Mouse (Mus musculus): ENCODE measurements around the gene Ddx43. TPM values are rescaled to one million over a fixed set of nuclear protein-coding genes. Genes with fewer than 3 reads are reported as not detected.

Ddx43 gene
- polyA plus RNA-seq, 1 experiment from 2014 or later, result 0.15 TPM

- H3K9ac ChIP-seq (ENCODE audit: low read length), result peak within 1 kb of the TSS; percentile 92
- H3K9me3 ChIP-seq (replicated peaks; ENCODE audit: control insufficient read depth, low read length), result no peaks in the 10 kb centered on the region
- peak within 1 kb of the TSS; percentile 81 for H3K4me3 ChIP-seq (replicated peaks; ENCODE audit: low read length)
- H3K27ac ChIP-seq (ENCODE audit: low read length), result peak within 1 kb of the TSS; percentile 90
- under 1% methylated on average over 96 of the region's 96 CpGs for WGBS
- peak within 1 kb of the TSS; percentile 66 for H3K4me2 ChIP-seq (ENCODE audit: low read depth, low read length)
- H3K27me3 ChIP-seq (ENCODE audit: control insufficient read depth, insufficient read depth, low read length), result no peaks in the 10 kb centered on the region; the same call in 1 of the 2 replicates
- H3K36me3 ChIP-seq (ENCODE audit: control insufficient read depth, insufficient read depth, low read length), result peaks cover 4% of the 10 kb centered on the region; the same call in 1 of the 2 replicates
- peak; percentile 97 for ATAC-seq (ENCODE audit: insufficient read depth, low FRiP score)
- H3K4me1 ChIP-seq (ENCODE audit: control insufficient read depth, insufficient read depth, low read length), result peaks cover 11% of the 10 kb centered on the region
Observed at GRCm38 (mm10) chr9:78447973-78448873, 52.6 kb downstream of the Ddx43 start, which contains the start of the genes Mto1 and Gm17324. Gene Mto1, plus strand, starts transcription at chr9:78448208. Gene Gm17324, minus strand, starts transcription at chr9:78448786.

- Histone ChIP-seq H3K9ac (ENCODE audit: low read length) (no peak overlapping the region), H3K36me3 (ENCODE audit: control insufficient read depth, insufficient read depth, low read length) (peaks cover 6% of the 10 kb centered on the region; the same call in 1 of the 2 replicates), H3K27me3 (ENCODE audit: control insufficient read depth, insufficient read depth, low read length) (no peaks in the 10 kb centered on the region), H3K4me2 (ENCODE audit: low read depth, low read length) (no peak overlapping the region), H3K4me1 (ENCODE audit: control insufficient read depth, insufficient read depth, low read length) (peaks cover 10% of the 10 kb centered on the region), H3K27ac (ENCODE audit: low read length) (no peak overlapping the region), H3K4me3 (replicated peaks; ENCODE audit: low read length) (no peak overlapping the region), H3K9me3 (replicated peaks; ENCODE audit: control insufficient read depth, low read length) (no peaks in the 10 kb centered on the region)
- whole genome bisulfite sequencing, result 76% methylated on average over 5 of the region's 5 CpGs
- ATAC-seq (ENCODE audit: insufficient read depth, low FRiP score), result no peak
Observed at GRCm38 (mm10) chr9:78450404-78450803, 54.8 kb downstream of the Ddx43 start.

GRCm38 (mm10) chr9:78451382-78451781, 55.8 kb downstream of the Ddx43 start:
- Histone ChIP-seq H3K4me1 (ENCODE audit: control insufficient read depth, insufficient read depth, low read length) (peaks cover 10% of the 10 kb centered on the region), H3K9ac (ENCODE audit: low read length) (no peak overlapping the region), H3K27ac (ENCODE audit: low read length) (no peak overlapping the region), H3K9me3 (replicated peaks; ENCODE audit: control insufficient read depth, low read length) (no peaks in the 10 kb centered on the region), H3K4me2 (ENCODE audit: low read depth, low read length) (no peak overlapping the region), H3K4me3 (replicated peaks; ENCODE audit: low read length) (no peak overlapping the region), H3K27me3 (ENCODE audit: control insufficient read depth, insufficient read depth, low read length) (no peaks in the 10 kb centered on the region), H3K36me3 (ENCODE audit: control insufficient read depth, insufficient read depth, low read length) (peaks cover 6% of the 10 kb centered on the region; the same call in 1 of the 2 replicates)
- WGBS, result 78% methylated on average over 4 of the region's 4 CpGs
- no peak for ATAC-seq (ENCODE audit: insufficient read depth, low FRiP score)

- H3K9ac ChIP-seq (ENCODE audit: low read length), result no peak overlapping the region
- H3K9me3 ChIP-seq (replicated peaks; ENCODE audit: control insufficient read depth, low read length), result no peaks in the 10 kb centered on the region
- H3K27me3 ChIP-seq (ENCODE audit: control insufficient read depth, insufficient read depth, low read length), result no peaks in the 10 kb centered on the region
- 86% methylated on average over 8 of the region's 8 CpGs for WGBS
- ATAC-seq (ENCODE audit: insufficient read depth, low FRiP score), result no peak
- no peaks in the 10 kb centered on the region for H3K4me1 ChIP-seq (ENCODE audit: control insufficient read depth, insufficient read depth, low read length)
- H3K4me3 ChIP-seq (replicated peaks; ENCODE audit: low read length), result no peak overlapping the region
- no peak overlapping the region for H3K4me2 ChIP-seq (ENCODE audit: low read depth, low read length)
- H3K36me3 ChIP-seq (ENCODE audit: control insufficient read depth, insufficient read depth, low read length), result 0 out of 2 replicates have a peak, but pooled peaks cover 20% of the 10 kb centered on the region
- no peak overlapping the region for H3K27ac ChIP-seq (ENCODE audit: low read length)
Observed at GRCm38 (mm10) chr9:78457026-78457425, 61.4 kb downstream of the Ddx43 start.

- Histone ChIP-seq H3K4me2 (ENCODE audit: low read depth, low read length) (no peak overlapping the region), H3K4me3 (replicated peaks; ENCODE audit: low read length) (no peak overlapping the region), H3K36me3 (ENCODE audit: control insufficient read depth, insufficient read depth, low read length) (peaks cover 19% of the 10 kb centered on the region; the same call in 1 of the 2 replicates), H3K4me1 (ENCODE audit: control insufficient read depth, insufficient read depth, low read length) (no peaks in the 10 kb centered on the region), H3K9ac (ENCODE audit: low read length) (no peak overlapping the region), H3K27ac (ENCODE audit: low read length) (no peak overlapping the region), H3K9me3 (replicated peaks; ENCODE audit: control insufficient read depth, low read length) (no peaks in the 10 kb centered on the region), H3K27me3 (ENCODE audit: control insufficient read depth, insufficient read depth, low read length) (no peaks in the 10 kb centered on the region)
- ATAC-seq (ENCODE audit: insufficient read depth, low FRiP score), result no peak
- 87% methylated on average over 4 of the region's 4 CpGs for WGBS
Observed at GRCm38 (mm10) chr9:78463337-78463736, 67.8 kb downstream of the Ddx43 start.

- ATAC-seq (ENCODE audit: insufficient read depth, low FRiP score), result no peak
- WGBS, result 90% methylated on average over 3 of the region's 3 CpGs
- no peak overlapping the region for H3K4me3 ChIP-seq (replicated peaks; ENCODE audit: low read length)
- H3K27ac ChIP-seq (ENCODE audit: low read length), result no peak overlapping the region
- no peak overlapping the region for H3K9ac ChIP-seq (ENCODE audit: low read length)
- no peak overlapping the region for H3K4me2 ChIP-seq (ENCODE audit: low read depth, low read length)
- H3K36me3 ChIP-seq (ENCODE audit: control insufficient read depth, insufficient read depth, low read length), result peaks cover 20% of the 10 kb centered on the region
- H3K9me3 ChIP-seq (replicated peaks; ENCODE audit: control insufficient read depth, low read length), result no peaks in the 10 kb centered on the region
- H3K27me3 ChIP-seq (ENCODE audit: control insufficient read depth, insufficient read depth, low read length), result no peaks in the 10 kb centered on the region
- no peaks in the 10 kb centered on the region for H3K4me1 ChIP-seq (ENCODE audit: control insufficient read depth, insufficient read depth, low read length)
Observed at GRCm38 (mm10) chr9:78465725-78466124, 70.1 kb downstream of the Ddx43 start.

Other genes starting within 250 kb of the Ddx43 start
- gene Gsta4, start 213.0 kb upstream of the Ddx43 start, polyA plus RNA-seq (2015; fragmentation: Nextera tagmentation; extraction: Ambion mirVana), result 784 and 968 TPM in 2 replicates
- gene Gsta1, start 165.1 kb upstream of the Ddx43 start, polyA plus RNA-seq (2015; fragmentation: Nextera tagmentation; extraction: Ambion mirVana), result 109 and 152 TPM in 2 replicates
- gene Gm3776, start 138.6 kb upstream of the Ddx43 start, polyA plus RNA-seq (2015; fragmentation: Nextera tagmentation; extraction: Ambion mirVana), result 87.2 and 133 TPM in 2 replicates
- 0.36 and 0.65 TPM in 2 replicates for gene Gm10639, start 105.9 kb upstream of the Ddx43 start, polyA plus RNA-seq (2015; fragmentation: Nextera tagmentation; extraction: Ambion mirVana)
- gene Omt2a, start 81.0 kb upstream of the Ddx43 start, polyA plus RNA-seq (2015; fragmentation: Nextera tagmentation; extraction: Ambion mirVana), result not detected in 2 replicates
- not detected in 2 replicates for gene Omt2b, start 68.2 kb upstream of the Ddx43 start, polyA plus RNA-seq (2015; fragmentation: Nextera tagmentation; extraction: Ambion mirVana)
- gene Gsta2, start 40.0 kb upstream of the Ddx43 start, polyA plus RNA-seq (2015; fragmentation: Nextera tagmentation; extraction: Ambion mirVana), result 31.3 and 32.1 TPM in 2 replicates
- gene Dppa5a, start 27.6 kb upstream of the Ddx43 start, polyA plus RNA-seq (2015; fragmentation: Nextera tagmentation; extraction: Ambion mirVana), result 0.23 TPM in 1 of 2 replicates, not detected in the other
- gene Ooep, start 17.1 kb upstream of the Ddx43 start, polyA plus RNA-seq (2015; fragmentation: Nextera tagmentation; extraction: Ambion mirVana), result 0.55 and 0.75 TPM in 2 replicates
- 2.2 and 2.9 TPM in 2 replicates for gene Cgas, start 47.5 kb downstream of the Ddx43 start, polyA plus RNA-seq (2015; fragmentation: Nextera tagmentation; extraction: Ambion mirVana)
- gene Mto1, start 52.4 kb downstream of the Ddx43 start, polyA plus RNA-seq (2015; fragmentation: Nextera tagmentation; extraction: Ambion mirVana), result 24.4 and 26.0 TPM in 2 replicates
- gene Gm17324, start 53.0 kb downstream of the Ddx43 start, polyA plus RNA-seq (2015; fragmentation: Nextera tagmentation; extraction: Ambion mirVana), result 0.62 and 0.70 TPM in 2 replicates
- gene Eef1a1, start 93.4 kb downstream of the Ddx43 start, polyA plus RNA-seq (2015; fragmentation: Nextera tagmentation; extraction: Ambion mirVana), result 4,219 and 4,255 TPM in 2 replicates
- 21.4 and 23.2 TPM in 2 replicates for gene Slc17a5, start 192.3 kb downstream of the Ddx43 start, polyA plus RNA-seq (2015; fragmentation: Nextera tagmentation; extraction: Ambion mirVana)
- gene Cd109, start 219.8 kb downstream of the Ddx43 start, polyA plus RNA-seq (2015; fragmentation: Nextera tagmentation; extraction: Ambion mirVana), result 13.6 and 14.1 TPM in 2 replicates

All from stomach, embryonic 16.5 days (tissue).